Mouse (Mus musculus): ENCODE measurements around the gene Osbpl2. TPM values are rescaled to one million over a fixed set of nuclear protein-coding genes. Genes with fewer than 3 reads are reported as not detected.

The Osbpl2 gene
- polyA plus RNA-seq, 1 experiment from 2014 or later = 35.8 TPM

- no peak overlapping the region for H3K4me2 ChIP-seq
- WGBS = 17% methylated on average over 4 of the region's 4 CpGs
- H3K4me1 ChIP-seq = peaks cover 12% of the 10 kb centered on the region
- H3K9ac ChIP-seq = no peak overlapping the region
- H3K27ac ChIP-seq = no peak overlapping the region
- H3K4me3 ChIP-seq = no peak overlapping the region
- no peaks in the 10 kb centered on the region for H3K9me3 ChIP-seq
- H3K27me3 ChIP-seq = no peaks in the 10 kb centered on the region
- peaks cover 13% of the 10 kb centered on the region for H3K36me3 ChIP-seq
- ATAC-seq (ENCODE audit: insufficient number of reproducible peaks, insufficient read depth, low FRiP score, low TSS enrichment, low read depth) = no peak
Measured at GRCm38 (mm10) chr2:180126195-180126594, 7.1 kb downstream of the Osbpl2 start.

- Histone ChIP-seq H3K4me1 (peaks cover 12% of the 10 kb centered on the region), H3K9me3 (no peaks in the 10 kb centered on the region), H3K27ac (no peak overlapping the region), H3K27me3 (no peaks in the 10 kb centered on the region), H3K9ac (no peak overlapping the region), H3K4me2 (no peak overlapping the region), H3K4me3 (no peak overlapping the region), H3K36me3 (peaks cover 10% of the 10 kb centered on the region)
- no peak for ATAC-seq (ENCODE audit: insufficient number of reproducible peaks, insufficient read depth, low FRiP score, low TSS enrichment, low read depth)
- WGBS = 64% methylated on average over 1 of the region's 1 CpGs
Measured at GRCm38 (mm10) chr2:180127675-180128074, 8.6 kb downstream of the Osbpl2 start.

- Histone ChIP-seq H3K27me3 (no peaks in the 10 kb centered on the region), H3K36me3 (peaks cover 14% of the 10 kb centered on the region), H3K4me3 (no peak overlapping the region), H3K4me1 (no peaks in the 10 kb centered on the region), H3K9me3 (no peaks in the 10 kb centered on the region), H3K9ac (no peak overlapping the region), H3K27ac (no peak overlapping the region), H3K4me2 (no peak overlapping the region)
- WGBS = 97% methylated on average over 4 of the region's 4 CpGs
- no peak for ATAC-seq (ENCODE audit: insufficient number of reproducible peaks, insufficient read depth, low FRiP score, low TSS enrichment, low read depth)
Measured at GRCm38 (mm10) chr2:180133231-180133630, 14.1 kb downstream of the Osbpl2 start.

- Histone ChIP-seq H3K27me3 (no peaks in the 10 kb centered on the region), H3K9ac (no peak overlapping the region), H3K4me3 (no peak overlapping the region), H3K4me1 (no peaks in the 10 kb centered on the region), H3K9me3 (no peaks in the 10 kb centered on the region), H3K4me2 (no peak overlapping the region), H3K27ac (no peak overlapping the region), H3K36me3 (peaks cover 21% of the 10 kb centered on the region)
- 88% methylated on average over 3 of the region's 3 CpGs for WGBS
- ATAC-seq (ENCODE audit: insufficient number of reproducible peaks, insufficient read depth, low FRiP score, low TSS enrichment, low read depth) = no peak
Measured at GRCm38 (mm10) chr2:180133911-180134310, 14.8 kb downstream of the Osbpl2 start.

DNA sequence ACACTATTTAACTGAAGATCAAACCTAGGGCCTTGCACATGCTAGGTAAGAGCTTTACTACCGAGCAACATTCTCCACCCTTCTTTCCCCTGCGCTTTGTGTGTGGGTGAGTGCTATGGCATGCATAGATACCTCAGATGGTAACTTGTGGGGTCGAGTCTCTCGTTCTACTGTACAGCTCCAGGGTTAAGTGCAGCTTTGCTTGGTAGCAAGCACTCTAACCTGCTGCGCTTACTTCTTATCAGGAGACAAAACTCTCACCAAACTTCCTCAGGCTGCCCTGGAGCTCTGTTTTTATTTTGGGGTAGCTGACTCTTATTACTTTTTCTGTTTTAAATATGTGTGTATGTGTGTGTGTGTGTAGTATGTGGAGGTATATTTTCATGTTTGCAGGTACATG, 16.3 kb downstream of the Osbpl2 start:
- H3K9me3 ChIP-seq = no peaks in the 10 kb centered on the region
- no peak for ATAC-seq (ENCODE audit: insufficient number of reproducible peaks, insufficient read depth, low FRiP score, low TSS enrichment, low read depth)
- no peaks in the 10 kb centered on the region for H3K27me3 ChIP-seq
- H3K4me2 ChIP-seq = no peak overlapping the region
- no peak overlapping the region for H3K4me3 ChIP-seq
- H3K36me3 ChIP-seq = peaks cover 34% of the 10 kb centered on the region
- no peak overlapping the region for H3K27ac ChIP-seq
- no peak overlapping the region for H3K9ac ChIP-seq
- WGBS = 83% methylated on average over 5 of the region's 5 CpGs
- H3K4me1 ChIP-seq = no peaks in the 10 kb centered on the region

DNA sequence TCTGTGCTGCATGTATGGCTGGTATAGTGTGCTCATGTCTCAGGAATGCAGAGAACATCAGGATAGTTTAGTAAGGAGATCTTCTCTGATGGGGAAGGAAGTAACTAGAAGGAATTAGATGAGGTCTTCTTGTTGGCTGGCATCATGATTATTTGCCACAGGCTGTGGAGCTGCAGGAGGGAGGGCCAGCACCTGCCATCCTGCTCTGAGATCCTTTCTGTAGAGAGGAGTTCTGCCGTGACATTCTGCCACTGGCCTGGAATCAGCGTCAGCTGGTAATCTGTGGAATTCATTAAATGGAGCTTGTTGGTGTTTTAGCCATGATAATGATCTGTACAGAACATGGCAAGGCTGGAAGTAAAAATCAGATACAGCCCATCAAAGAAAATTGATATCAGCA, 27.0 kb downstream of the Osbpl2 start:
- H3K9me3 ChIP-seq = no peaks in the 10 kb centered on the region
- H3K4me2 ChIP-seq = no peak overlapping the region
- H3K4me1 ChIP-seq = no peaks in the 10 kb centered on the region
- WGBS = 91% methylated on average over 2 of the region's 2 CpGs
- no peak overlapping the region for H3K9ac ChIP-seq
- no peak overlapping the region for H3K27ac ChIP-seq
- no peaks in the 10 kb centered on the region for H3K27me3 ChIP-seq
- H3K36me3 ChIP-seq = peaks cover 80% of the 10 kb centered on the region
- no peak overlapping the region for H3K4me3 ChIP-seq
- ATAC-seq (ENCODE audit: insufficient number of reproducible peaks, insufficient read depth, low FRiP score, low TSS enrichment, low read depth) = no peak

DNA sequence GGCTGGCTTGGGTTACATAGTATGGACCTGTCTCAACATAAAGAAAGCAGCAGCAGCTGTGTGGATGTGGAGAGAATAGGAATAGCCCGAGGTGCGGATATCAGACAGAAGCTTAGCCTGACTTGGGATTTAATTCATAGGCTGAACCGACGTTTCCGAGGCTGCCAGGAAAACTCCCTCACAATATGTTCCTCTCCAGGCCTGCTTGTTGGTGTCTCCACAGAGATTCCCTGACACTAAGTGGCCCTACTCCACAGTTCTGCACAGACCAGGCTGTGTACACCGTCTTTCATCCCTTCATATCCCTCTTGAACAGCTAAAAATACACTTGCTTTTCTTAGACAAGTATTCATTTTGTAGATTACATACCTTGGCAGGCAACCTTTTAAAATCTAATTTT, 28.3 kb downstream of the Osbpl2 start:
- Histone ChIP-seq H3K36me3 (peaks cover 82% of the 10 kb centered on the region), H3K9ac (no peak overlapping the region), H3K4me1 (no peaks in the 10 kb centered on the region), H3K27me3 (no peaks in the 10 kb centered on the region), H3K4me2 (no peak overlapping the region), H3K9me3 (no peaks in the 10 kb centered on the region), H3K27ac (no peak overlapping the region), H3K4me3 (no peak overlapping the region)
- WGBS = 86% methylated on average over 6 of the region's 6 CpGs
- ATAC-seq (ENCODE audit: insufficient number of reproducible peaks, insufficient read depth, low FRiP score, low TSS enrichment, low read depth) = no peak

GRCm38 (mm10) chr2:180148551-180148950, 29.4 kb downstream of the Osbpl2 start:
- 86% methylated on average over 9 of the region's 9 CpGs for WGBS
- H3K27me3 ChIP-seq = no peaks in the 10 kb centered on the region
- H3K4me3 ChIP-seq = no peak overlapping the region
- H3K36me3 ChIP-seq = peaks cover 88% of the 10 kb centered on the region
- no peak overlapping the region for H3K9ac ChIP-seq
- H3K4me1 ChIP-seq = no peaks in the 10 kb centered on the region
- H3K4me2 ChIP-seq = no peak overlapping the region
- no peaks in the 10 kb centered on the region for H3K9me3 ChIP-seq
- ATAC-seq (ENCODE audit: insufficient number of reproducible peaks, insufficient read depth, low FRiP score, low TSS enrichment, low read depth) = no peak
- no peak overlapping the region for H3K27ac ChIP-seq

- no peak overlapping the region for H3K4me3 ChIP-seq
- peaks cover 80% of the 10 kb centered on the region for H3K36me3 ChIP-seq
- no peak for ATAC-seq (ENCODE audit: insufficient number of reproducible peaks, insufficient read depth, low FRiP score, low TSS enrichment, low read depth)
- no peaks in the 10 kb centered on the region for H3K4me1 ChIP-seq
- no peaks in the 10 kb centered on the region for H3K9me3 ChIP-seq
- no peaks in the 10 kb centered on the region for H3K27me3 ChIP-seq
- no peak overlapping the region for H3K4me2 ChIP-seq
- no peak overlapping the region for H3K27ac ChIP-seq
- no peak overlapping the region for H3K9ac ChIP-seq
- WGBS = 77% methylated on average over 3 of the region's 3 CpGs
Measured at GRCm38 (mm10) chr2:180154796-180155195, 35.7 kb downstream of the Osbpl2 start.

GRCm38 (mm10) chr2:180158627-180159026, 39.5 kb downstream of the Osbpl2 start:
- no peaks in the 10 kb centered on the region for H3K27me3 ChIP-seq
- no peak overlapping the region for H3K9ac ChIP-seq
- no peak overlapping the region for H3K4me2 ChIP-seq
- H3K9me3 ChIP-seq = no peaks in the 10 kb centered on the region
- WGBS = 89% methylated on average over 3 of the region's 3 CpGs
- H3K27ac ChIP-seq = no peak overlapping the region
- H3K4me1 ChIP-seq = no peaks in the 10 kb centered on the region
- peaks cover 86% of the 10 kb centered on the region for H3K36me3 ChIP-seq
- no peak overlapping the region for H3K4me3 ChIP-seq
- no peak for ATAC-seq (ENCODE audit: insufficient number of reproducible peaks, insufficient read depth, low FRiP score, low TSS enrichment, low read depth)

GRCm38 (mm10) chr2:180165855-180166254, 46.7 kb downstream of the Osbpl2 start:
- ATAC-seq (ENCODE audit: insufficient number of reproducible peaks, insufficient read depth, low FRiP score, low TSS enrichment, low read depth) = no peak
- 83% methylated on average over 2 of the region's 2 CpGs for WGBS

DNA sequence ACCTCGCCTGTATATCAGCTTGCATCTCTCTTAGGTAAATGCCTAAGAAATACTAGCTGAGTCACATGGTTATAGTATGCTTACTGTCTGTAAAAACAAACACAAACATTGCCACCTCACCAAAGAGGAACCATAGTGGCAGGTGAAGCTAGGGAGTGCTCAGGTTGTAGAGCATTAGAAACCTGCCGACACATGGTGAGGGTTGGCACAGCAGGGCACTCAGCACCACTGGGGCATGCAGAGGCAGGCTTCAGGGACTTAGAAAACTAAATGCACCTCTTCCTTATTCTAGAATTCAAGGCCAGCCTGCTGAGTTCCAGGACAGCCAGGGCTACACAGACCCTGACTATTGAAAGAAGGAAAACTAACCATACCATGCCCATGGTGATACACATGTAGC, 47.8 kb downstream of the Osbpl2 start:
- H3K9me3 ChIP-seq = no peaks in the 10 kb centered on the region
- H3K4me1 ChIP-seq = peaks cover 7% of the 10 kb centered on the region; the same call in 1 of the 2 replicates
- no peak overlapping the region for H3K27ac ChIP-seq
- H3K36me3 ChIP-seq = peaks cover 23% of the 10 kb centered on the region
- no peak for ATAC-seq (ENCODE audit: insufficient number of reproducible peaks, insufficient read depth, low FRiP score, low TSS enrichment, low read depth)
- H3K4me3 ChIP-seq = no peak overlapping the region
- no peak overlapping the region for H3K4me2 ChIP-seq
- WGBS = 86% methylated on average over 2 of the region's 2 CpGs
- no peaks in the 10 kb centered on the region for H3K27me3 ChIP-seq
- no peak overlapping the region for H3K9ac ChIP-seq

More at GRCm38 (mm10) chr2:180165855-180166254, 46.7 kb downstream of the Osbpl2 start:
- H3K4me3 ChIP-seq = no peak overlapping the region
- H3K36me3 ChIP-seq = peaks cover 33% of the 10 kb centered on the region
- H3K4me2 ChIP-seq = no peak overlapping the region
- H3K9me3 ChIP-seq = no peaks in the 10 kb centered on the region
- H3K9ac ChIP-seq = no peak overlapping the region
- H3K27me3 ChIP-seq = no peaks in the 10 kb centered on the region
- peaks cover 4% of the 10 kb centered on the region; the same call in 1 of the 2 replicates for H3K4me1 ChIP-seq
- no peak overlapping the region for H3K27ac ChIP-seq

Measured in embryonic facial prominence, embryonic 13.5 days (tissue).